In genomic region chr10:61637055-61637454, GRCm38 (mm10) we compare ENCODE assay signal across 30 mouse cellular contexts. TPM values are rescaled to one million over a fixed set of nuclear protein-coding genes. Genes with fewer than 3 reads are reported as not detected.
"Had no signal": no experiment of that assay in that cellular context is flagged by ENCODE, and none has a peak within 500 bp of the region (broad histone marks: within the 10 kb centered on the region; RNA-seq: fewer than 3 reads in every experiment).

No protein-coding gene starts in this region.

- H3K27me3 ChIP-seq: heart, embryonic 13.5 days; heart, embryonic 15.5 days; intestine, embryonic 15.5 days; limb, embryonic 13.5 days; limb, embryonic 15.5 days had no signal

- ATAC-seq: hindbrain, embryonic 16.5 days; inflammation-experienced regulatory T-cells, adult 6 months; intestine, embryonic 15.5 days; intestine, postnatal 0 days; liver, embryonic 12.5 days had no signal

- DNase-seq: gastrocnemius, adult 2 months; gastrocnemius, postnatal 10 days; gastrocnemius, postnatal 25 days; heart, adult 18-20 months; heart, postnatal 14 days; heart, postnatal 36 days; kidney, adult 18-20 months; kidney, adult 8-10 months; kidney, postnatal 10 days; kidney, postnatal 25 days; kidney, postnatal 4 days; layer of hippocampus, postnatal 36 days; left cerebral cortex, postnatal 4 days had no signal

- H3K9ac ChIP-seq: heart, embryonic 13.5 days; heart, embryonic 15.5 days; hindbrain, embryonic 12.5 days; hindbrain, embryonic 14.5 days; intestine, embryonic 15.5 days; limb, embryonic 13.5 days; limb, embryonic 15.5 days; liver, embryonic 12.5 days; liver, embryonic 14.5 days had no signal

- H3K4me2 ChIP-seq: heart, embryonic 13.5 days; heart, embryonic 15.5 days; hindbrain, embryonic 12.5 days; hindbrain, embryonic 14.5 days; intestine, embryonic 15.5 days; limb, embryonic 13.5 days; limb, embryonic 15.5 days; liver, embryonic 12.5 days had no signal

- H3K4me1 ChIP-seq: heart, embryonic 10.5 days; hindbrain, embryonic 12.5 days; intestine, embryonic 15.5 days; limb, embryonic 13.5 days; limb, embryonic 15.5 days; liver, embryonic 12.5 days had no signal

- H3K4me3 ChIP-seq: gastrocnemius, adult 2 months; heart, embryonic 10.5 days; heart, embryonic 13.5 days; heart, embryonic 15.5 days; hindbrain, embryonic 12.5 days; intestine, embryonic 15.5 days; layer of hippocampus, adult 2 months; limb, embryonic 13.5 days; limb, embryonic 15.5 days; liver, embryonic 12.5 days had no signal

- H3K27ac ChIP-seq: gastrocnemius, adult 2 months; heart, embryonic 10.5 days; heart, embryonic 13.5 days; heart, embryonic 15.5 days; hindbrain, embryonic 12.5 days; hindbrain, embryonic 14.5 days; intestine, embryonic 15.5 days; layer of hippocampus, adult 2 months; limb, embryonic 13.5 days; limb, embryonic 15.5 days; liver, embryonic 12.5 days; liver, embryonic 14.5 days had no signal

- H3K9me3 ChIP-seq: heart, embryonic 10.5 days; heart, embryonic 13.5 days; heart, embryonic 15.5 days; hindbrain, embryonic 12.5 days; intestine, embryonic 15.5 days; limb, embryonic 15.5 days; liver, embryonic 12.5 days had no signal

- H3K36me3 ChIP-seq: heart, embryonic 10.5 days; heart, embryonic 13.5 days; heart, embryonic 15.5 days; hindbrain, embryonic 12.5 days; intestine, embryonic 15.5 days; limb, embryonic 13.5 days; limb, embryonic 15.5 days; liver, embryonic 12.5 days had no signal

RNA-seq across cellular contexts. Expression of gene Npffr1, which starts 41.8 kb away (rescaled TPM):
- polyA plus RNA-seq: heart, embryonic 15.5 days; inflammation-experienced regulatory T-cells, adult 6 months; limb, embryonic 11.5 days; liver, adult 2 months; liver, embryonic 12.5 days; liver, embryonic 14.5 days; liver, embryonic 16.5 days had no signal
